Mouse (Mus musculus): ENCODE results near the gene Calm5.

GRCm38 (mm10) chr13:3889111-3889510 lies 35.1 kb downstream of the Calm5 start:
- TF ChIP-seq CTCF (IDR thresholded peaks at IDR 0.05; ENCODE audit: extremely low read depth, insufficient read depth, low read length) (no peak), POLR2A (IDR thresholded peaks at IDR 0.05; ENCODE audit: extremely low read depth, insufficient read depth, low read length) (no peak)
